Mouse (Mus musculus) small intestine, adult 2 months (tissue): ENCODE data around the gene Asl.

Source experiments
- CTCF ChIP-seq: fragments of 200-500 bp; IDR thresholded peaks from 2 replicates; pipeline ENCODE4 v1.5.1; 2012; ENCODE audit warnings: low read depth, mild to moderate bottlenecking, control low read depth, inconsistent platforms, low read length, moderate library complexity, mixed read lengths; ENCODE audit not compliant: insufficient replicate concordance, insufficient read length; ENCODE audit errors: extremely low read depth
- POLR2A ChIP-seq: fragments of 200-500 bp; IDR thresholded peaks from 2 replicates; pipeline ENCODE4 v1.6.1; 2012; ENCODE audit warnings: low read depth, mild to moderate bottlenecking, control low read depth, inconsistent platforms, low read length, moderate library complexity

DNA sequence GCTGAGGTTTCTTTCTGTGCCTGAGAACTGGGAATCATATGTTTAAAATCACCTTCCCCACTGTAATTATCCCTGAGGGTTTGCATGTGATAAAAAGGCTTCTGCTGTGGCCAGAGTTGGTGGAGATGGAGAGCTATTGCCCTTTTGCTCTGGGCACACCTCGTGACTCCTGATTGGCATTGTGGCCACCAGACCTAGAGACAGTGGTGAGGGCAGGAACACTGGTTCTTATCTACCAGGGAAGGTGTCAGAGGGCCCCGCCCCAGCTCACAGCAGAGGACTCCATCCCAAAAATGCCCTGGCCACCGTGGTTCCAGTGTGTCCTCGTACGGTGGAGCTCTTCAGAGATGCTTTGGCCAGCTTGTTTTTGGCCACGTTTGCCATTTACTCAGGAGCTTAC lies 23.9 kb upstream of the Asl start:
- TF ChIP-seq CTCF = no peak
- no peak for TF ChIP-seq POLR2A
